Mouse (Mus musculus): ENCODE results near the gene Vmn2r56. TPM values are rescaled to one million over a fixed set of nuclear protein-coding genes. Genes with fewer than 3 reads are reported as not detected.

The Vmn2r56 gene
- polyA plus RNA-seq (2012; rRNA removed) = not detected in 2 replicates

DNA sequence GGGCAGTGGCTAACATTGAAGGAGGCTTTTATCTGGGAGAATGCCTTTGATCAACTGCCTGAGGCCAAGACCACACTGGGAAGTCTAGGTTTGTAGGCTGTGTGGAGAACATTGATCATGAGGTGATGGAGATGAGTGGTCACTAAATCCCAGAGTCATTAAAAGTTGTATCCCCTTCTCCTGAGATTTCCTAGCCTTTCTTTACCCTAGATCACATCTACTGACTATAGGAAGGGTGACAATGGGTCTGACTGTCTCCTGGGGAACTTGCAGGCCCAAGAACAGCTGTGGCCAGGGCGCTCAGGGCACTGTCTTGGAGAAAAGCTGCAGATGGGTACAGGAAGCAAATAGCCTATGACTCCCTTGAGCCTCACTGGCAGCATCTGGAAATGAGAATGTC lies at the start of gene Vmn2r56:
Gene Vmn2r56 (minus strand): TSS at position 101 of the 400 bp plus-strand sequence.

GRCm38 (mm10) chr7:12684903-12685302 lies 49.9 kb downstream of the Vmn2r56 start, which contains the start of gene Vmn2r55:
Vmn2r55 (minus strand) TSS chr7:12685003.

GRCm38 (mm10) chr7:12640219-12640618 lies 94.6 kb downstream of the Vmn2r56 start, which contains the start of gene Vmn2r54:
Vmn2r54 (minus strand) TSS chr7:12640319.

Other genes with a start within 250 kb of the Vmn2r56 start
- gene 2900092C05Rik, start 222.5 kb downstream of the Vmn2r56 start, polyA plus RNA-seq (2012; rRNA removed) = not detected in 2 replicates
- not detected in 2 replicates for gene Vmn2r53, start 126.2 kb downstream of the Vmn2r56 start, polyA plus RNA-seq (2012; rRNA removed)
- not detected in 2 replicates for gene Vmn2r54, start 94.7 kb downstream of the Vmn2r56 start, polyA plus RNA-seq (2012; rRNA removed)
- not detected in 2 replicates for gene Vmn2r55, start 50.0 kb downstream of the Vmn2r56 start, polyA plus RNA-seq (2012; rRNA removed)
- gene Zscan18, start 68.6 kb upstream of the Vmn2r56 start, polyA plus RNA-seq (2012; rRNA removed) = 0.01 and 0.14 TPM in 2 replicates
- gene Zfp329, start 83.9 kb upstream of the Vmn2r56 start, polyA plus RNA-seq (2012; rRNA removed) = 0.03 and 0.14 TPM in 2 replicates
- 3.0 and 4.1 TPM in 2 replicates for gene Zfp110, start 99.8 kb upstream of the Vmn2r56 start, polyA plus RNA-seq (2012; rRNA removed)
- 0.08 and 0.09 TPM in 2 replicates for gene Zfp128, start 146.2 kb upstream of the Vmn2r56 start, polyA plus RNA-seq (2012; rRNA removed)
- 3.3 and 4.5 TPM in 2 replicates for gene Zscan22, start 162.8 kb upstream of the Vmn2r56 start, polyA plus RNA-seq (2012; rRNA removed)
- 722 and 906 TPM in 2 replicates for gene Rps5, start 187.3 kb upstream of the Vmn2r56 start, polyA plus RNA-seq (2012; rRNA removed)
- 4.4 and 15.1 TPM in 2 replicates for gene Rnf225, start 192.4 kb upstream of the Vmn2r56 start, polyA plus RNA-seq (2012; rRNA removed)
- gene Zfp324, start 230.8 kb upstream of the Vmn2r56 start, polyA plus RNA-seq (2012; rRNA removed) = 2.7 and 3.2 TPM in 2 replicates
- gene Zfp446, start 242.8 kb upstream of the Vmn2r56 start, polyA plus RNA-seq (2012; rRNA removed) = 1.7 and 2.2 TPM in 2 replicates

Data from stomach, adult 2 months (tissue).